Comparison of ENCODE assay signal across 8 mouse cellular contexts in genomic region chr11:3912100-3912874, GRCm38 (mm10). TPM values are rescaled to one million over a fixed set of nuclear protein-coding genes. Genes with fewer than 3 reads are reported as not detected.
DNase-seq lines count a peak whose midpoint lies in the region; ATAC-seq lines count a peak whose summit lies in the region.

No protein-coding gene starts in this region.

- DNase-seq in adrenal gland, adult (ENCODE audit: inconsistent age in 2 of 2, low spot score in 1 of 2) = peak; percentile 68 to 74
- DNase-seq in adrenal gland, postnatal 4 days (ENCODE audit: low spot score in 2 of 2) = no peak
- peak; percentile 26 for DNase-seq in retina, postnatal 1 day
- no peak for DNase-seq in retina, embryonic 14.5 days (ENCODE audit: low spot score)
- no peak for DNase-seq in liver, embryonic 11.5 days (ENCODE audit: low spot score)
- no peak for DNase-seq in ovary, postnatal 10 days (ENCODE audit: low spot score)

- 21% methylated on average over 19 of the region's 19 CpGs for WGBS in heart, embryonic 16.5 days
- 33% methylated on average over 19 of the region's 19 CpGs for WGBS in liver, embryonic 11.5 days
- WGBS in neural tube, embryonic 15.5 days = 12% methylated on average over 19 of the region's 19 CpGs

- peaks cover 4% of the 10 kb centered on the region; the same call in 1 of the 2 replicates for H3K27me3 ChIP-seq in heart, embryonic 16.5 days (ENCODE audit: control insufficient read depth, insufficient read depth, low read length)
- H3K27me3 ChIP-seq in liver, embryonic 11.5 days (replicated peaks; ENCODE audit: control insufficient read depth, insufficient read depth, low read length) = peaks cover 20% of the 10 kb centered on the region
- no peaks in the 10 kb centered on the region for H3K27me3 ChIP-seq in neural tube, embryonic 15.5 days (replicated peaks)

- 0 out of 2 replicates have a peak overlapping the region, but pooled peaks have one; percentile 32 for H3K27ac ChIP-seq in heart, embryonic 16.5 days (ENCODE audit: low read length)
- H3K27ac ChIP-seq in liver, embryonic 11.5 days (ENCODE audit: low read depth, low read length) = no peak overlapping the region
- peak overlapping the region; percentile 83 for H3K27ac ChIP-seq in neural tube, embryonic 15.5 days (replicated peaks)

- no peaks in the 10 kb centered on the region for H3K9me3 ChIP-seq in heart, embryonic 16.5 days (replicated peaks; ENCODE audit: control insufficient read depth, low read length)
- no peaks in the 10 kb centered on the region for H3K9me3 ChIP-seq in liver, embryonic 11.5 days (ENCODE audit: control insufficient read depth, low read length)
- H3K9me3 ChIP-seq in neural tube, embryonic 15.5 days (replicated peaks) = no peaks in the 10 kb centered on the region

- peak overlapping the region; percentile 98 for H3K4me2 ChIP-seq in heart, embryonic 16.5 days (ENCODE audit: low read depth, low read length)
- H3K4me2 ChIP-seq in liver, embryonic 11.5 days = peak overlapping the region; percentile 96
- peak overlapping the region; percentile 96 for H3K4me2 ChIP-seq in neural tube, embryonic 15.5 days

- peak overlapping the region; percentile 65 for H3K4me3 ChIP-seq in heart, embryonic 16.5 days (ENCODE audit: low read length)
- peak overlapping the region; percentile 63 for H3K4me3 ChIP-seq in liver, embryonic 11.5 days (ENCODE audit: low read depth, low read length)
- H3K4me3 ChIP-seq in neural tube, embryonic 15.5 days (replicated peaks) = peak overlapping the region; percentile 73

- ATAC-seq in heart, embryonic 16.5 days (replicated peaks; ENCODE audit: extremely low read depth, insufficient read depth, low FRiP score) = no peak
- no peak for ATAC-seq in liver, embryonic 11.5 days (replicated peaks; ENCODE audit: low FRiP score)
- no peak for ATAC-seq in neural tube, embryonic 15.5 days (ENCODE audit: low FRiP score)

- peak overlapping the region; percentile 74 for H3K9ac ChIP-seq in heart, embryonic 16.5 days (ENCODE audit: low read length)
- H3K9ac ChIP-seq in liver, embryonic 11.5 days (ENCODE audit: low read depth, low read length) = no peak overlapping the region
- peak overlapping the region; percentile 61 for H3K9ac ChIP-seq in neural tube, embryonic 15.5 days (replicated peaks)

- peaks cover 42% of the 10 kb centered on the region for H3K4me1 ChIP-seq in heart, embryonic 16.5 days (ENCODE audit: control insufficient read depth, insufficient read depth, low read length)
- peaks cover 19% of the 10 kb centered on the region for H3K4me1 ChIP-seq in liver, embryonic 11.5 days (replicated peaks; ENCODE audit: control insufficient read depth, insufficient read depth, low read length)
- peaks cover 64% of the 10 kb centered on the region for H3K4me1 ChIP-seq in neural tube, embryonic 15.5 days

- H3K36me3 ChIP-seq in heart, embryonic 16.5 days (ENCODE audit: control insufficient read depth, insufficient read depth) = 0 out of 2 replicates have a peak, but pooled peaks cover 3% of the 10 kb centered on the region
- no peaks in the 10 kb centered on the region for H3K36me3 ChIP-seq in liver, embryonic 11.5 days (ENCODE audit: control insufficient read depth, insufficient read depth, low read length)
- H3K36me3 ChIP-seq in neural tube, embryonic 15.5 days = peaks cover 3% of the 10 kb centered on the region; the same call in 1 of the 2 replicates

RNA-seq across cellular contexts. Expression of gene Slc35e4, which starts 2.2 kb away (rescaled TPM):
- 1 to 10 TPM; 5.8 to 7.8 TPM for total RNA-seq in adrenal gland, postnatal 4 days (2021)
- polyA plus RNA-seq in heart, embryonic 16.5 days (2015; fragmentation: Nextera tagmentation; extraction: Ambion mirVana) = 4.2 and 4.3 TPM in 2 replicates
- polyA plus RNA-seq in liver, embryonic 11.5 days (2014; fragmentation: Nextera tagmentation; extraction: Ambion mirVana) = 0.97 and 1.4 TPM in 2 replicates
- 16.5 and 19.8 TPM in 2 replicates for polyA plus RNA-seq in neural tube, embryonic 15.5 days (2015; fragmentation: Nextera tagmentation; extraction: Ambion mirVana)

RNA-seq across cellular contexts. Expression of gene Dusp18, which starts 17.2 kb away (rescaled TPM):
- 1 to 10 TPM; 6.2 to 6.5 TPM for total RNA-seq in adrenal gland, postnatal 4 days (2021)
- polyA plus RNA-seq in heart, embryonic 16.5 days (2015; fragmentation: Nextera tagmentation; extraction: Ambion mirVana) = 13.0 and 13.1 TPM in 2 replicates
- 2.0 and 2.5 TPM in 2 replicates for polyA plus RNA-seq in liver, embryonic 11.5 days (2014; fragmentation: Nextera tagmentation; extraction: Ambion mirVana)
- polyA plus RNA-seq in neural tube, embryonic 15.5 days (2015; fragmentation: Nextera tagmentation; extraction: Ambion mirVana) = 21.9 and 22.2 TPM in 2 replicates

RNA-seq across cellular contexts. Expression of gene 4921536K21Rik, which starts 17.4 kb away (rescaled TPM):
- under 1 TPM; 0.56 to 0.62 TPM for total RNA-seq in adrenal gland, postnatal 4 days (2021)
- polyA plus RNA-seq in heart, embryonic 16.5 days (2015; fragmentation: Nextera tagmentation; extraction: Ambion mirVana) = 0.17 and 0.22 TPM in 2 replicates
- not detected in 2 replicates for polyA plus RNA-seq in liver, embryonic 11.5 days (2014; fragmentation: Nextera tagmentation; extraction: Ambion mirVana)
- 0.38 and 0.49 TPM in 2 replicates for polyA plus RNA-seq in neural tube, embryonic 15.5 days (2015; fragmentation: Nextera tagmentation; extraction: Ambion mirVana)

RNA-seq across cellular contexts. Expression of gene Tcn2, which starts 19.7 kb away (rescaled TPM):
- total RNA-seq in adrenal gland, postnatal 4 days (2021) = 100 to 1,000 TPM; 102 to 141 TPM
- 70.5 and 70.6 TPM in 2 replicates for polyA plus RNA-seq in heart, embryonic 16.5 days (2015; fragmentation: Nextera tagmentation; extraction: Ambion mirVana)
- 21.1 and 22.7 TPM in 2 replicates for polyA plus RNA-seq in liver, embryonic 11.5 days (2014; fragmentation: Nextera tagmentation; extraction: Ambion mirVana)
- 24.6 and 31.4 TPM in 2 replicates for polyA plus RNA-seq in neural tube, embryonic 15.5 days (2015; fragmentation: Nextera tagmentation; extraction: Ambion mirVana)

RNA-seq across cellular contexts. Expression of gene Osbp2, which starts 48.6 kb away (rescaled TPM):
- 1 to 10 TPM; 2.4 to 2.5 TPM for total RNA-seq in adrenal gland, postnatal 4 days (2021)
- polyA plus RNA-seq in heart, embryonic 16.5 days (2015; fragmentation: Nextera tagmentation; extraction: Ambion mirVana) = 1.3 and 1.6 TPM in 2 replicates
- polyA plus RNA-seq in liver, embryonic 11.5 days (2014; fragmentation: Nextera tagmentation; extraction: Ambion mirVana) = 0.32 and 0.38 TPM in 2 replicates
- 28.8 and 33.9 TPM in 2 replicates for polyA plus RNA-seq in neural tube, embryonic 15.5 days (2015; fragmentation: Nextera tagmentation; extraction: Ambion mirVana)

Comparison
In these comparisons a context has a peak if more than half of its experiments do, and no peak if none do; other contexts are left out.
1. DNase-seq: peak in adrenal gland, adult (2 of 2) and retina, postnatal 1 day (single experiment); none in adrenal gland, postnatal 4 days (0 of 2), retina, embryonic 14.5 days (single experiment), liver, embryonic 11.5 days (single experiment) and ovary, postnatal 10 days (single experiment).
2. Peak in every context shown above with its lines, with median percentiles within 50 percentile points of each other: H3K4me2 ChIP-seq and H3K4me3 ChIP-seq.